Mouse (Mus musculus) C2C12 (cell line): ENCODE measurements at regions not wholly inside any gene's neighbourhood (a gene's known extent, or its start where the extent isn't known, plus 50 kb on each side); places are given as distances from the start of the nearest gene placed in this dataset.
"Not testable (repeated sequence)": the region's sequence is repeated elsewhere in the genome, so short reads cannot be mapped to it uniquely, and the experiment has no call there.

Experiments
- CEBPB ChIP-seq: IDR thresholded peaks from one replicate; pipeline ENCODE4 v1.6.1; 2011; ENCODE audit warnings: low read depth, mild to moderate bottlenecking, control low read depth, moderate library complexity
- CTCF ChIP-seq: IDR thresholded peaks from one replicate; pipeline ENCODE4 v1.5.1; 2011; ENCODE audit not compliant: control insufficient read depth, insufficient read depth, insufficient read length
- FOSL1 ChIP-seq: IDR thresholded peaks from one replicate; pipeline ENCODE4 v1.8.0; 2011; ENCODE audit warnings: mild to moderate bottlenecking, low read length; ENCODE audit not compliant: poor library complexity, insufficient read depth, severe bottlenecking
- MAX ChIP-seq: IDR thresholded peaks from one replicate; pipeline ENCODE4 v1.6.1; 2011; ENCODE audit warnings: mild to moderate bottlenecking, control low read depth
- MYOD1 ChIP-seq: IDR thresholded peaks from one replicate; pipeline ENCODE4 v1.6.1; 2011; ENCODE audit warnings: low read depth; ENCODE audit not compliant: control insufficient read depth, insufficient read length
- MYOG ChIP-seq: IDR thresholded peaks from one replicate; pipeline ENCODE4 v1.6.1; 2011; ENCODE audit not compliant: control insufficient read depth, insufficient read length; ENCODE audit errors: extremely low read depth
- USF1 ChIP-seq: IDR thresholded peaks from one replicate; pipeline ENCODE4 v1.6.1; 2011; ENCODE audit warnings: low read depth, mild to moderate bottlenecking, control low read depth, moderate library complexity

DNA sequence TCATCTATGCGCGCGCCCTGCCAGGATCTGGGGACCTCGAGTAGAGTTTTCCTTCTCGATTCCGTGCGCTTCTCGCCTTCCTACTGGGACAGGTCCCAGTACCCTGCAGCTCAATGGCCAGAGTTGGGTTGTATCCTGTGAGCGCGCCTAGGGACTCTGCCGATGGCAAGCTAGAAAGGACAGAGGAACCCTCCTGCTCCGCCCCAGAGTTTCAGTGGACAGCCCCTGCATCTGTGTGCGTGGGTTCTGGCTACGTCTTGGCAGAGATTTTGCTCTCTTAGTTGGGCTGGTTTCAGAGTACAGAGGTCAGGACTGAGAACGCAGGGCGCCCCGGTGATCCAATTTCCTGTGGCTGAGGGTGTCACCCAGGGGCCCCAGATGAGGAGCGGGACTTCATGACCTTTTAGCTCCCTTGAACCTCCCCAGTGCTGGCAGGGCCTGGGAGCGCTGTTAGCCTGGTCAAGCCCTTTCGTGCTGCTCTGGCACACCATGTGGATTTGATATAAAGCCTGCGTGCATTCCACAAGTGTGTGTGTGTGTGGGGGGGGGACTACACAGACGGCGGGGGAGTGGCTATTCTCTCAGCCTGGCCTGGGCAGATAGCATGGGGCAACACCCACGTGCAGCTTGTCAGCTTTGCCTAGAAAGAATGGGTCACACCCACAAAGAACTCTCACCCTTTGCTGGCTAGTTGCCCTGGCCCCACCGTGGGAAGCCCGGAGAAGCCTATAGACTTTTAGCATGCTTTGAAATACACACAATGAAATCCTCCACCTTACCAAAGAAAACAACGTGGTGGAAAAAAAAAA lies 96.9 kb downstream of the Prl2c3 start:
- not testable (repeated sequence) for TF ChIP-seq CTCF, CEBPB, MYOD1, FOSL1, USF1, MYOG
- peak; percentile 19 for TF ChIP-seq MAX
